In the genomic region with DNA sequence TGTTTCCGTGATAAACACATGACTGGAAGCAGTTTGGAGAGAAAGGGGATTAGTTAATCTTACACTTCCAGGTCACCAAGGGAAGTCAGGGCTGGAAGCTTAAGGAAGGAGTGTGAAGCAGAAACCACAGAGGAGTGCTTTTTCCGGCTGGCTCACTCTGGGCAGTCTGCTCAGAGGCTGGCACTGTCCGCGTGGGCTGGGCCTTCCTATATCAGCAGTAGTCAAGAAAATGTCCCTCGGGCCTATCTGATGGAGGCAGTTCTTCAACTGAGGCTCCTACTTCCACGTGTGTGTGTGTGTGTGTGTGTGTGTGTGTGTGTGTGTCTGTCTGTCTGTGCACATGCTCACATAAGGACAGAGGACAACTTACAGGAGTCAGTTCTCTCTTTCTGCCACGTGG, we compare ENCODE assay signal across 27 mouse cellular contexts. TPM values are rescaled to one million over a fixed set of nuclear protein-coding genes. Genes with fewer than 3 reads are reported as not detected.
DNase-seq lines count a peak whose midpoint lies in the region; ATAC-seq and TF ChIP-seq lines count a peak whose summit lies in the region.
"Had no signal": no experiment of that assay in that cellular context is flagged by ENCODE, and none has a peak within 500 bp of the region (broad histone marks: within the 10 kb centered on the region; RNA-seq: fewer than 3 reads in every experiment).

No protein-coding gene starts in this region.

- H3K27ac ChIP-seq in liver, embryonic 11.5 days (ENCODE audit: low read depth, low read length) = no peak overlapping the region
- no peak overlapping the region for H3K27ac ChIP-seq in ES-E14 (ENCODE audit: insufficient read depth, low read depth, low read length, poor library complexity, severe bottlenecking)
- no peak overlapping the region for H3K27ac ChIP-seq in liver, embryonic 13.5 days
- H3K27ac ChIP-seq: embryonic facial prominence, embryonic 10.5 days; embryonic facial prominence, embryonic 12.5 days; forebrain, embryonic 13.5 days; forebrain, embryonic 15.5 days had no signal

- no peaks in the 10 kb centered on the region for H3K27me3 ChIP-seq in liver, embryonic 11.5 days (replicated peaks; ENCODE audit: control insufficient read depth, insufficient read depth, low read length)
- no peaks in the 10 kb centered on the region for H3K27me3 ChIP-seq in liver, embryonic 13.5 days
- H3K27me3 ChIP-seq: CH12.LX; embryonic facial prominence, embryonic 12.5 days; forebrain, embryonic 13.5 days; forebrain, embryonic 15.5 days; Patski had no signal

- no peak overlapping the region; the same call in 1 of the 2 replicates for H3K9ac ChIP-seq in liver, embryonic 11.5 days (ENCODE audit: low read depth, low read length)
- peak overlapping the region; percentile 44; the same call in 1 of the 2 replicates for H3K9ac ChIP-seq in ES-E14 (ENCODE audit: insufficient read depth, low read depth, low read length, poor library complexity, severe bottlenecking)
- H3K9ac ChIP-seq in liver, embryonic 13.5 days = no peak overlapping the region
- H3K9ac ChIP-seq: embryonic facial prominence, embryonic 12.5 days; forebrain, embryonic 13.5 days; forebrain, embryonic 15.5 days; forebrain, postnatal 0 days had no signal

- peaks cover 34% of the 10 kb centered on the region for H3K36me3 ChIP-seq in liver, embryonic 11.5 days (ENCODE audit: control insufficient read depth, insufficient read depth, low read length)
- H3K36me3 ChIP-seq in ES-E14 (ENCODE audit: control insufficient read depth, insufficient read depth, low read length, poor library complexity, severe bottlenecking) = peaks cover 42% of the 10 kb centered on the region
- H3K36me3 ChIP-seq in liver, embryonic 13.5 days = peaks cover 76% of the 10 kb centered on the region

- H3K4me1 ChIP-seq in liver, embryonic 11.5 days (replicated peaks; ENCODE audit: control insufficient read depth, insufficient read depth, low read length) = no peaks in the 10 kb centered on the region
- H3K4me1 ChIP-seq in ES-E14 (ENCODE audit: control insufficient read depth in 2 of 2, insufficient read depth in 2 of 2, low read length in 2 of 2, poor library complexity in 1 of 2) = peaks cover 0 to 10% of the 10 kb centered on the region in 2 experiments; a peak in 1 of 4 replicates
- H3K4me1 ChIP-seq in liver, embryonic 13.5 days (replicated peaks) = no peaks in the 10 kb centered on the region
- H3K4me1 ChIP-seq: embryonic facial prominence, embryonic 10.5 days; embryonic facial prominence, embryonic 12.5 days; forebrain, embryonic 13.5 days; forebrain, embryonic 15.5 days had no signal

- 73% methylated on average over 7 of the region's 7 CpGs for WGBS in liver, embryonic 11.5 days
- WGBS in liver, embryonic 13.5 days (ENCODE audit: insufficient replicate concordance) = 55% methylated on average over 7 of the region's 7 CpGs

- no peaks in the 10 kb centered on the region for H3K9me3 ChIP-seq in liver, embryonic 11.5 days (ENCODE audit: control insufficient read depth, low read length)
- no peaks in the 10 kb centered on the region for H3K9me3 ChIP-seq in ES-E14 (ENCODE audit: control insufficient read depth, insufficient read depth, low read depth, low read length)
- no peaks in the 10 kb centered on the region for H3K9me3 ChIP-seq in liver, embryonic 13.5 days (replicated peaks)
- H3K9me3 ChIP-seq: embryonic facial prominence, embryonic 10.5 days; embryonic facial prominence, embryonic 12.5 days; forebrain, embryonic 13.5 days; forebrain, embryonic 15.5 days had no signal

- no peak overlapping the region for H3K4me2 ChIP-seq in liver, embryonic 11.5 days
- no peak overlapping the region for H3K4me2 ChIP-seq in liver, embryonic 13.5 days
- H3K4me2 ChIP-seq: embryonic facial prominence, embryonic 12.5 days; forebrain, embryonic 13.5 days; forebrain, embryonic 15.5 days had no signal

- no peak overlapping the region for H3K4me3 ChIP-seq in liver, embryonic 11.5 days (ENCODE audit: low read depth, low read length)
- no peak overlapping the region for H3K4me3 ChIP-seq in ES-E14 (ENCODE audit: insufficient read depth in 1 of 2, low read depth in 1 of 2, low read length in 2 of 2, poor library complexity in 1 of 2, severe bottlenecking in 1 of 2)
- no peak overlapping the region for H3K4me3 ChIP-seq in liver, embryonic 13.5 days (replicated peaks)
- H3K4me3 ChIP-seq: embryonic facial prominence, embryonic 10.5 days; embryonic facial prominence, embryonic 12.5 days; forebrain, embryonic 13.5 days; forebrain, embryonic 15.5 days had no signal

- in situ Hi-C loops in ES-E14 (cut with MboI; ENCODE audit: low sequenced_read_pairs in 2 of 2, unreplicated experiment in 2 of 2) = no loop called here

- DNase-seq in liver, embryonic 11.5 days (ENCODE audit: low spot score) = no peak
- DNase-seq in liver (no peak), ES-E14 (ENCODE audit: low read depth, low spot score) (no peak)
- no peak for DNase-seq in liver, embryonic 13.5 days
- DNase-seq in layer of hippocampus, adult 9-10 months (ENCODE audit: low spot score) = no peak
- no peak for DNase-seq in kidney, postnatal 36 days
- DNase-seq: adrenal gland, adult 2 months; adrenal gland, postnatal 10 days; adrenal gland, postnatal 36 days; B cell, adult 2 months; cerebellum, adult 11-12 months; cerebellum, adult 2 months; cerebellum, adult 9-10 months; cerebellum, postnatal 10 days; cerebellum, postnatal 25 days; forebrain, postnatal 0 days had no signal

- ATAC-seq in liver, embryonic 11.5 days (replicated peaks; ENCODE audit: low FRiP score) = 0 out of 2 replicates have a peak, but pooled peaks have one; percentile 34
- ATAC-seq in liver, embryonic 13.5 days (ENCODE audit: low read depth) = peak; percentile 53; the same call in 1 of the 2 replicates
- ATAC-seq in megakaryocyte-erythroid progenitor cell, adult 5-6 weeks (replicated peaks; ENCODE audit: low FRiP score, low TSS enrichment, poor library complexity, severe bottlenecking) = peak; percentile 79
- ATAC-seq: CD4-positive, CD25-positive, alpha-beta regulatory T cell, adult 4 months; forebrain, embryonic 13.5 days; forebrain, embryonic 15.5 days; forebrain, postnatal 0 days; Patski had no signal

TF ChIP-seq in ES-E14, 5 proteins besides CTCF, POLR2A, EP300 and RAD21:
- TF ChIP-seq CHD2 (IDR thresholded peaks at IDR 0.05; ENCODE audit: low read depth, low read length) (no peak), HCFC1 (IDR thresholded peaks at IDR 0.05; ENCODE audit: borderline replicate concordance, insufficient read depth, low read length) (no peak), ZNF384 (IDR thresholded peaks at IDR 0.05; ENCODE audit: low read depth, low read length) (no peak), ZC3H11A (IDR thresholded peaks at IDR 0.05; ENCODE audit: borderline replicate concordance, low read depth, low read length) (no peak), MAFK (IDR thresholded peaks at IDR 0.05; ENCODE audit: insufficient read depth, low read depth, low read length) (no peak)

RNA-seq across cellular contexts. Expression of a gene that starts 14.5 kb away (rescaled TPM):
- polyA plus RNA-seq in liver, embryonic 11.5 days (2014; fragmentation: Nextera tagmentation; extraction: Ambion mirVana) = 69.2 and 70.9 TPM in 2 replicates
- 281 and 391 TPM in 2 replicates for total RNA-seq in ES-E14 (2012; rRNA removed)
- 45.7 and 50.9 TPM in 2 replicates for polyA plus RNA-seq in liver, embryonic 13.5 days (2015; fragmentation: Nextera tagmentation; extraction: Ambion mirVana)
- total RNA-seq in megakaryocyte-erythroid progenitor cell, adult 5-6 weeks (2014; fragmentation: Nextera tagmentation) = 52.7 and 60.8 TPM in 2 replicates
- total RNA-seq in megakaryocyte-erythroid progenitor cell, adult 5-6 weeks (2017) = 22.3 and 33.9 TPM in 2 replicates

RNA-seq across cellular contexts. Expression of a gene that starts 22.8 kb away (rescaled TPM):
- 43.0 and 44.8 TPM in 2 replicates for polyA plus RNA-seq in liver, embryonic 11.5 days (2014; fragmentation: Nextera tagmentation; extraction: Ambion mirVana)
- total RNA-seq in ES-E14 (2012; rRNA removed) = 15.5 and 17.2 TPM in 2 replicates
- 20.6 and 22.9 TPM in 2 replicates for polyA plus RNA-seq in liver, embryonic 13.5 days (2015; fragmentation: Nextera tagmentation; extraction: Ambion mirVana)
- total RNA-seq in megakaryocyte-erythroid progenitor cell, adult 5-6 weeks (2014; fragmentation: Nextera tagmentation) = 30.3 and 37.7 TPM in 2 replicates
- total RNA-seq in megakaryocyte-erythroid progenitor cell, adult 5-6 weeks (2017) = 19.4 and 32.9 TPM in 2 replicates

RNA-seq across cellular contexts. Expression of a gene that starts 47.7 kb away (rescaled TPM):
- not detected in 2 replicates for polyA plus RNA-seq in liver, embryonic 11.5 days (2014; fragmentation: Nextera tagmentation; extraction: Ambion mirVana)
- total RNA-seq in ES-E14 (2012; rRNA removed) = 25.7 and 30.8 TPM in 2 replicates
- polyA plus RNA-seq in liver, embryonic 13.5 days (2015; fragmentation: Nextera tagmentation; extraction: Ambion mirVana) = not detected in 2 replicates
- total RNA-seq in megakaryocyte-erythroid progenitor cell, adult 5-6 weeks (2014; fragmentation: Nextera tagmentation) = not detected in 2 replicates
- total RNA-seq in megakaryocyte-erythroid progenitor cell, adult 5-6 weeks (2017) = not detected in 2 replicates
- total RNA-seq: adrenal gland, adult 2 months; adrenal gland, postnatal 10 days; adrenal gland, postnatal 36 days; CH12.LX; forebrain, postnatal 0 days had no signal
- polyA plus RNA-seq: adrenal gland, adult 2 months; CD4-positive, CD25-positive, alpha-beta regulatory T cell, adult 4 months; cerebellum, adult 2 months; cortical plate, adult 2 months; embryonic facial prominence, embryonic 10.5 days; embryonic facial prominence, embryonic 12.5 days; embryonic facial prominence, embryonic 14.5 days; forebrain, embryonic 11.5 days; forebrain, embryonic 13.5 days; forebrain, embryonic 15.5 days; Patski had no signal

RNA-seq across cellular contexts. Expression of a gene that starts 52.8 kb away (rescaled TPM):
- 2.8 and 3.3 TPM in 2 replicates for polyA plus RNA-seq in liver, embryonic 11.5 days (2014; fragmentation: Nextera tagmentation; extraction: Ambion mirVana)
- 1.8 and 3.0 TPM in 2 replicates for total RNA-seq in ES-E14 (2012; rRNA removed)
- 2.7 and 4.6 TPM in 2 replicates for polyA plus RNA-seq in liver, embryonic 13.5 days (2015; fragmentation: Nextera tagmentation; extraction: Ambion mirVana)
- total RNA-seq in megakaryocyte-erythroid progenitor cell, adult 5-6 weeks (2014; fragmentation: Nextera tagmentation) = not detected in 2 replicates
- not detected in 2 replicates for total RNA-seq in megakaryocyte-erythroid progenitor cell, adult 5-6 weeks (2017)
- total RNA-seq: CH12.LX; forebrain, postnatal 0 days had no signal
- polyA plus RNA-seq: CD4-positive, CD25-positive, alpha-beta regulatory T cell, adult 4 months; embryonic facial prominence, embryonic 10.5 days; embryonic facial prominence, embryonic 14.5 days; forebrain, embryonic 11.5 days; forebrain, embryonic 13.5 days; forebrain, embryonic 15.5 days had no signal

Comparison
In these comparisons a context has a peak if more than half of its experiments do, and no peak if none do; other contexts are left out.
1. RNA of a gene that starts 47.7 kb away (total RNA-seq): 25.7 to 30.8 TPM in ES-E14; not detected in megakaryocyte-erythroid progenitor cell, adult 5-6 weeks; every median in the first group is over 10 times any median in the second.
2. Peak in every context shown above with its lines, with median percentiles within 50 percentile points of each other: ATAC-seq.